Mouse (Mus musculus): ENCODE measurements around the gene Dspp. TPM values are rescaled to one million over a fixed set of nuclear protein-coding genes. Genes with fewer than 3 reads are reported as not detected.
A peak's percentile ranks its signal among the peaks of the same experiment; 100 is the strongest.

Gene Dspp
- total RNA-seq (2014; fragmentation: Nextera tagmentation), result not detected in 2 replicates
- total RNA-seq (2017), result not detected in 2 replicates

GRCm38 (mm10) chr5:104170412-104170811 is at the start of gene Dspp:
Dspp (plus strand) TSS chr5:104170712.
- no peak for ATAC-seq (replicated peaks; ENCODE audit: low FRiP score, low TSS enrichment, poor library complexity, severe bottlenecking)

- ATAC-seq (replicated peaks; ENCODE audit: low FRiP score, low TSS enrichment, poor library complexity, severe bottlenecking), result no peak
Measured at GRCm38 (mm10) chr5:104124016-104124658, 46.4 kb upstream of the Dspp start.

- no peak for ATAC-seq (replicated peaks; ENCODE audit: low FRiP score, low TSS enrichment, poor library complexity, severe bottlenecking)
Measured at GRCm38 (mm10) chr5:104126561-104127320, 43.8 kb upstream of the Dspp start.

- no peak for ATAC-seq (replicated peaks; ENCODE audit: low FRiP score, low TSS enrichment, poor library complexity, severe bottlenecking)
Measured at GRCm38 (mm10) chr5:104127351-104127750, 43.2 kb upstream of the Dspp start.

- ATAC-seq (replicated peaks; ENCODE audit: low FRiP score, low TSS enrichment, poor library complexity, severe bottlenecking), result no peak
Measured at GRCm38 (mm10) chr5:104128281-104129031, 42.1 kb upstream of the Dspp start.

GRCm38 (mm10) chr5:104130891-104131290 is 39.6 kb upstream of the Dspp start:
- no peak for ATAC-seq (replicated peaks; ENCODE audit: low FRiP score, low TSS enrichment, poor library complexity, severe bottlenecking)

GRCm38 (mm10) chr5:104131544-104131943 is 39.0 kb upstream of the Dspp start:
- peak; percentile 57; the same call in 1 of the 2 replicates for ATAC-seq (replicated peaks; ENCODE audit: low FRiP score, low TSS enrichment, poor library complexity, severe bottlenecking)

GRCm38 (mm10) chr5:104133752-104134151 is 36.8 kb upstream of the Dspp start:
- ATAC-seq (replicated peaks; ENCODE audit: low FRiP score, low TSS enrichment, poor library complexity, severe bottlenecking), result no peak

GRCm38 (mm10) chr5:104137920-104138541 is 32.5 kb upstream of the Dspp start:
- no peak for ATAC-seq (replicated peaks; ENCODE audit: low FRiP score, low TSS enrichment, poor library complexity, severe bottlenecking)

GRCm38 (mm10) chr5:104141067-104141466 is 29.4 kb upstream of the Dspp start:
- ATAC-seq (replicated peaks; ENCODE audit: low FRiP score, low TSS enrichment, poor library complexity, severe bottlenecking), result no peak

- no peak for ATAC-seq (replicated peaks; ENCODE audit: low FRiP score, low TSS enrichment, poor library complexity, severe bottlenecking)
Measured at GRCm38 (mm10) chr5:104144057-104144456, 26.5 kb upstream of the Dspp start.

- no peak for ATAC-seq (replicated peaks; ENCODE audit: low FRiP score, low TSS enrichment, poor library complexity, severe bottlenecking)
Measured at GRCm38 (mm10) chr5:104149349-104149748, 21.2 kb upstream of the Dspp start.

- no peak for ATAC-seq (replicated peaks; ENCODE audit: low FRiP score, low TSS enrichment, poor library complexity, severe bottlenecking)
Measured at GRCm38 (mm10) chr5:104150196-104150595, 20.3 kb upstream of the Dspp start.

GRCm38 (mm10) chr5:104157701-104158100 is 12.8 kb upstream of the Dspp start:
- no peak for ATAC-seq (replicated peaks; ENCODE audit: low FRiP score, low TSS enrichment, poor library complexity, severe bottlenecking)

GRCm38 (mm10) chr5:104158332-104159052 is 12.0 kb upstream of the Dspp start:
- no peak for ATAC-seq (replicated peaks; ENCODE audit: low FRiP score, low TSS enrichment, poor library complexity, severe bottlenecking)

GRCm38 (mm10) chr5:104160581-104160980 is 9.9 kb upstream of the Dspp start:
- no peak for ATAC-seq (replicated peaks; ENCODE audit: low FRiP score, low TSS enrichment, poor library complexity, severe bottlenecking)

GRCm38 (mm10) chr5:104161390-104161789 is 9.1 kb upstream of the Dspp start:
- ATAC-seq (replicated peaks; ENCODE audit: low FRiP score, low TSS enrichment, poor library complexity, severe bottlenecking), result no peak

- ATAC-seq (replicated peaks; ENCODE audit: low FRiP score, low TSS enrichment, poor library complexity, severe bottlenecking), result no peak
Measured at GRCm38 (mm10) chr5:104163536-104163935, 7.0 kb upstream of the Dspp start.

GRCm38 (mm10) chr5:104173094-104173493 is 2.6 kb downstream of the Dspp start:
- no peak for ATAC-seq (replicated peaks; ENCODE audit: low FRiP score, low TSS enrichment, poor library complexity, severe bottlenecking)
